Mouse (Mus musculus) megakaryocyte, embryonic 14.5 days (primary cell): ENCODE measurements around the gene Cope. TPM values are rescaled to one million over a fixed set of nuclear protein-coding genes. Genes with fewer than 3 reads are reported as not detected.

Experiments
- H3K27me3 ChIP-seq: replicated peaks from 2 replicates; pipeline ENCODE3; 2012; ENCODE audit warnings: inconsistent platforms
- H3K36me3 ChIP-seq: replicated peaks from 2 replicates; pipeline ENCODE3; 2012; ENCODE audit warnings: low read length, inconsistent platforms, mixed read lengths
- H3K4me1 ChIP-seq: 2 replicates; pipeline ENCODE4 v1.6.1; 2012; ENCODE audit warnings: inconsistent platforms
- H3K4me3 ChIP-seq: replicated peaks from 2 replicates; pipeline ENCODE3; 2012; ENCODE audit warnings: moderate library complexity, mild to moderate bottlenecking, inconsistent platforms
- H3K9me3 ChIP-seq: 2 replicates; pipeline ENCODE4 v1.6.1; 2012; ENCODE audit warnings: inconsistent platforms
- FLI1 ChIP-seq: IDR thresholded peaks from 2 replicates; pipeline ENCODE4 v1.6.1; 2012; ENCODE audit warnings: low read length, inconsistent platforms, mixed read lengths
- GATA1 ChIP-seq: IDR thresholded peaks from 3 replicates; pipeline ENCODE4 v1.6.1; 2012; ENCODE audit warnings: mixed read lengths, low read length, inconsistent platforms, borderline replicate concordance
- polyA plus RNA-seq: library from polyadenylated mRNA; stranded (reverse); fragments of >175 nt; gene quantifications from 2 replicates; pipeline ENCODE4 v1.2.3, GENCODE M21; 2012; ENCODE audit warnings: low replicate concordance; ENCODE audit not compliant: insufficient read depth

Cope gene
- polyA plus RNA-seq, 1 experiment = 566 TPM

DNA sequence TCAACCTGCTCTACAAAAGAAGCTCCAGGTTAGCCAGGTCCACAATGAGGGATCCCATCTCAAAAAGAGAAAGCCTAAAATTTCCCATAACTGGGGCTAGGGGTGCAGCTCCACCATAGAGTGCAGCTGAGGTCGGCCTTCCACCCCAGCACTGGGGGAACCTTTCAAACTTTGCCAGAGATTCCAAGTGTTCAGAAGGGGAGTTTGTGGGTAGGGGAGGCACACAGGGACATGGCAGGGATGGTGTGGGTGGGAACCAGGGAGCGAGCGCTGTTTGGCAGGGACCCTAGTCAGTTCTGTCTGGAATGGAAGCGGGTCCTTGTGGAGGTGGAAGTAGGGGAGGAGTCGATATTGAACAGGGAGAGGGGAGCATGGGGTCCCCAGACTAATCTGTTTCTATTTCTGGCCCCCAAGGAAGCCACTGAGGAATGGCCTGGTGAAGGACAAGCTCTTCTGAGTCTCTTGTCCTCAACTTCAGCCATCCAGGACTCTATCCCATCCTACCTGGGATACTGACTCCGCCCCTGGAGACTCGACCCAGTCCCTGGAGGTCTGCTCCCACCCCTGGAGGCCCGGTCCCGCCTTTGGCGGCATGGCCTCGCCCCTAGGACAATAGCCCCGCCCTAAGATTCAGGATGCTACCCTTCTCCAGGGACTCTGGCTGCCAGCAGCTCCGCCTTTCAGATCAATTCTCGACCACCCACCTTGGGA is 27.0 kb downstream of the Cope start, which contains the start of gene Gdf1:
Gene Gdf1, plus strand, starts transcription at position 694 of the 711 bp plus-strand sequence.
- TF ChIP-seq FLI1 = no peak
- no peak for TF ChIP-seq GATA1
- H3K9me3 ChIP-seq = peaks cover 11% of the 10 kb centered on the region; the same call in 1 of the 2 replicates
- peak within 1 kb of the TSS; percentile 40 for H3K4me3 ChIP-seq
- peaks cover 43% of the 10 kb centered on the region for H3K4me1 ChIP-seq
- no peaks in the 10 kb centered on the region for H3K27me3 ChIP-seq
- peaks cover 49% of the 10 kb centered on the region for H3K36me3 ChIP-seq

DNA sequence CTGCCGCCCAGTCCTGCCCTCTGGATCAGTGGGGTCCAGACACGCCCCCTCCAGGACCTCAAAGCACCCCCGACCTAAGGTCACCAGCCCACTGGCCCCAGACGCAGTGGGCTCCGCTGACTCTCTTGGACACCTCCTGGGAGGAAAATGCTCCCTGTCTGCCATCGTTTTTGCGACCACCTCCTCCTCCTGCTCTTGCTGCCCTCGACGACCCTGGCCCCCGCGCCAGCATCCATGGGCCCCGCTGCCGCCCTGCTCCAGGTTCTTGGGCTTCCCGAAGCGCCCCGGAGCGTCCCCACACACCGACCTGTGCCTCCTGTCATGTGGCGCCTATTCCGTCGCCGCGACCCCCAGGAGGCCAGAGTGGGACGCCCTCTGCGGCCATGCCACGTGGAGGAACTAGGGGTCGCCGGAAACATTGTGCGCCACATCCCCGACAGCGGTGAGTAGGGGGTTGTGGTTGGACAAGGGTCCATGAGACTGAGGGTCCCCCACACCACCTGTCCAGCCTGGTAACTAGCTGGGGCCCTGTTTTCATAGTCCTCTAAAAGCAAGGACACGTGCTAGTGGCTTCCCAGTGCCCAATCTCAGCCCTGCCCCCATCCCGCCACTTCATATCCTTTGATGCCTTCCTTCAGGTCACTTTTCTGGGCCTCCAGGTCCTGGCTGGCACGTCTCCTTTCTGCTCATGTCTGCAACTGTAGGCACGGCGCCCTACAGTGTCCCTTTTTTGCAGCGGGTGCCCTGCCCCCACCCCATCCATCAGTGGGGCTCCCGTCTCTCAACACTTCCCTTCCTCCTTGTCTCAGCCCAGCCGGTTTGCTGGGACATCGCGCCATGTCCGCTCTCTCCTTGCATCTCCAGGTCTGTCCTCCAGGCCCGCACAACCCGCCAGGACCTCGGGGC is 27.8 kb downstream of the Cope start:
- H3K27me3 ChIP-seq = no peaks in the 10 kb centered on the region
- H3K4me1 ChIP-seq = peaks cover 39% of the 10 kb centered on the region
- peaks cover 11% of the 10 kb centered on the region; the same call in 1 of the 2 replicates for H3K9me3 ChIP-seq
- peaks cover 57% of the 10 kb centered on the region for H3K36me3 ChIP-seq
- no peak for TF ChIP-seq FLI1
- TF ChIP-seq GATA1 = no peak
- H3K4me3 ChIP-seq = no peak overlapping the region

DNA sequence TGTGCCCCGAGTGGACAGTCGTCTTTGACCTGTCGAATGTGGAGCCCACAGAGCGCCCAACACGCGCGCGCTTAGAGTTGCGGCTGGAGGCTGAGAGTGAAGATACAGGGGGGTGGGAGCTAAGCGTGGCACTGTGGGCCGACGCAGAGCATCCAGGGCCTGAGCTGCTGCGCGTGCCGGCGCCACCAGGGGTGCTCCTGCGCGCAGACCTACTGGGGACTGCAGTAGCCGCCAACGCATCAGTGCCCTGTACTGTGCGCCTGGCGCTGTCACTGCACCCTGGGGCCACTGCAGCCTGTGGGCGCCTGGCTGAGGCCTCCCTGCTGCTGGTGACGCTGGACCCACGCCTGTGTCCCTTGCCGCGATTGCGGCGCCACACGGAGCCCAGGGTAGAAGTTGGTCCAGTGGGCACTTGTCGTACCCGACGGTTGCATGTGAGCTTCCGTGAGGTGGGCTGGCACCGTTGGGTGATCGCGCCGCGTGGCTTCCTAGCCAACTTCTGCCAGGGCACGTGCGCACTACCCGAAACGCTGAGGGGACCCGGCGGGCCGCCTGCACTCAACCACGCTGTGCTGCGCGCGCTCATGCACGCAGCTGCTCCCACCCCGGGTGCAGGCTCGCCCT is 28.5 kb downstream of the Cope start:
- Histone ChIP-seq H3K4me3 (no peak overlapping the region), H3K36me3 (peaks cover 65% of the 10 kb centered on the region), H3K9me3 (peaks cover 11% of the 10 kb centered on the region; the same call in 1 of the 2 replicates), H3K27me3 (no peaks in the 10 kb centered on the region), H3K4me1 (peaks cover 34% of the 10 kb centered on the region)
- TF ChIP-seq GATA1 = no peak
- TF ChIP-seq FLI1 = no peak

DNA sequence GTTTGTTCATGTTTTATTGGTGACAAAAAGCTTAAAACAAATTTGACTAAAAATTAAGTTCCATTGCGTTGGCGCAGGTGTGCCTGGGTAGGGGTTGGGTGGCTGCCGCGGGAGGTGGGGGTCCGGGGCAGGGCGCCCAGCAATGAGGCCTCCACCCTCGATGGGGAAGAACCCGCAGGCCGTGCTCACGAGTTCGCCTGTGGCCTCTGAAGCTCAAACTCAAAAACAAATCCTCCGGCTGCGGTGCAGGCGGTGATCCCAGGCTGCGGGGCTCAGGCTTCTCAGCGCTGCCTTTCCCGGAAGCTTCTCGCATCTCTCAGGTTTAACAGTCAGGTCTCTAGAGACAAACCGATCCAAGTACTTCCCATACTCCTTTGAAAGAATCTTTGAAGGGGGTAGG is 29.2 kb downstream of the Cope start:
- Histone ChIP-seq H3K9me3 (peaks cover 11% of the 10 kb centered on the region; the same call in 1 of the 2 replicates), H3K4me1 (peaks cover 34% of the 10 kb centered on the region), H3K27me3 (no peaks in the 10 kb centered on the region), H3K4me3 (no peak overlapping the region), H3K36me3 (peaks cover 71% of the 10 kb centered on the region)
- no peak for TF ChIP-seq FLI1
- no peak for TF ChIP-seq GATA1

DNA sequence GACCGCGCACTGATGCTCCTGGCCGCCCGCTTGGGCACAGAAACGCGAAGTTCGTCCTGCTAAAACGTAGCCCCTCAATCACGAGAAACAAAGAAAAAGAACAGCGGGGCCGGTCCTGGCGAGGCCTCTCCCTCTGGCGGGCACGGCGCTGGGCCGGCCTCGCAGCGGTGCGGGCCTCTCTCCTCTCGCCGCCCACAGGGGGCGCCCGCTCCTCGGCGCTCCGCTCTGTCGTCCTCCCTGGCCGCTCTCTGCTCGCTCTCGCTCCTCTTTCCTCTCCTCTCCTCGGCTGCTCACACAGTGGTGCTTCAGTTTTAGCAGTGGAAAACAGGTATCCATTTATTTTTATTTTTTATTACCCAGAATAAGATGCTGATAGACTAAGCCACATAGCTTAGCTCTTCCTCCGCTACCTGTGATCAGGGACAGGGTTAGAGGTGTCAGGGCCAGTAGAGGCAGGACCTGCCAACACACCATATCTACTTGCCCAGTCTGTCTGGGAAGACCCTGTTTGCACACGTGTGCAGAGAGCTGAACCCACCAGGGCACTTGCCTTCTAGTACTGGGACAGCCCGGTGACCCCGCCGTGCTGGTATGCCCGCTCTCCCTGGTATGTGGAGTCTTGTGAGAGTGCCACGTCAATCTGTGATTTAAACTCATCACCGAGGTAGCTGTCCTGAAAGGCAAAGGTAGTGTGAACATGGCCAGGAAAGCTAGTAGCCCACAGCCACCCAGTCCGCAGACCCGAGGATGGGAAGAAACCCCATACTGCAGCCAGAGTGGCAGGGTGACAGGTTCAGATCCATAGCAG is 30.0 kb downstream of the Cope start:
- H3K9me3 ChIP-seq = peaks cover 11% of the 10 kb centered on the region; the same call in 1 of the 2 replicates
- TF ChIP-seq FLI1 (no peak), GATA1 (no peak)
- H3K36me3 ChIP-seq = peaks cover 79% of the 10 kb centered on the region
- H3K27me3 ChIP-seq = no peaks in the 10 kb centered on the region
- H3K4me1 ChIP-seq = peaks cover 39% of the 10 kb centered on the region
- H3K4me3 ChIP-seq = no peak overlapping the region

DNA sequence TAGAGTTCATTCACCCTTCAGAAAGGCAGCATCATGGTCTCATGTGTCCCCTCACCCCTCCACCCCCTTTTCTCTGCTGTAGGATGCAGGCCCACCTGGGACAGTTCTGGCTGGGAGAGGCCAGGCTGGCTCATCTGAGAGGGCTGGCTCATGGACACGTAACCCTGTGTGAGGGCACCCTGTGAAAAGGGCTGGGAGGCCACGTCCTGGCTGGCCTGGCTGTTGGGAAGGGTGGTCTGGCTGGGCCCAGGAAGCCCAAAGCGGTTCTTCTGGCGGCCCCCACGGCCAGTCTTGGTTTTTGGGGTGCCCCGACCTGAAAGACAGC is 30.5 kb downstream of the Cope start:
- peaks cover 36% of the 10 kb centered on the region for H3K4me1 ChIP-seq
- H3K27me3 ChIP-seq = no peaks in the 10 kb centered on the region
- peaks cover 84% of the 10 kb centered on the region for H3K36me3 ChIP-seq
- peaks cover 11% of the 10 kb centered on the region; the same call in 1 of the 2 replicates for H3K9me3 ChIP-seq
- H3K4me3 ChIP-seq = no peak overlapping the region
- TF ChIP-seq FLI1 (no peak), GATA1 (no peak)

DNA sequence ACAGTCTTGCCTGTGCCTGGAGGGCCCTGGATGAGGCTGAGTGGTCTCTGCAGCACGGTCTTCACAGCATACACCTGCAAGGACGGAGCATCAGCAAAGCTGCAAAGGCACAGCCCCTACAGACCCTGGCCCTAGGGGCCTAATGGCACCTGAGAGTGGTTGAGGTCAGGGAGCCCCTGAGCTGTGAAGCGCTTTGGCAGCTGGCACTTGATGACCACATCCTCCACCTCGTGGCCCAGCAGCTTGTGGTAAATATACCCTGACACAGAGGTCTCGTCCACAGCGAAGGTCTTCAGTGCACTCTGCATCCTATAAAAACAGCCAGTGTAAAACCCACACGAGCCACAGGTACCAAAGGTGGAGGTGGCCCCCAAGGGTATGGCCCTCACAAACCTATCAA is 36.6 kb downstream of the Cope start:
- TF ChIP-seq GATA1 (no peak), FLI1 (no peak)
- Histone ChIP-seq H3K36me3 (peaks cover 100% of the 10 kb centered on the region), H3K4me3 (no peak overlapping the region), H3K4me1 (peaks cover 32% of the 10 kb centered on the region), H3K9me3 (no peaks in the 10 kb centered on the region), H3K27me3 (no peaks in the 10 kb centered on the region)

DNA sequence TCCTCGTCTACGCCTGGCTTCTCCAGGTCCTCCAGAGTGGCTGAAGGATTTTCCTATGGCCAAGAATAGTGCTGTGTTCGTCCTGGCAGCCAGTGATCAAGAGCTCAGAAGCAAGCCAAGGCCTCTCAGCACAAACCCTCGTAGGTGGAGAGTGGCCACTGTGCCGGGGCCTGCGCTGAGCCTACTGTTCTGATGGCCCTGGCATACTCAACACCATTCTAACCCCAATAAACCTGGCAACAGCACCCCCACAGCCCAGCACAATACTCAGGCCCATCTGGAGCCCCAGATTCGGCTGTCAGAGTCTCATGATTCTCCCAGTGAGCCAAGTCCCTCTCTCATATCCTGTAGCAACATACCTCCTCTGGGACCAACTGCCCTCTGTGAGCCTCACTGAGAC is 38.3 kb downstream of the Cope start:
- H3K9me3 ChIP-seq = no peaks in the 10 kb centered on the region
- H3K36me3 ChIP-seq = peaks cover 95% of the 10 kb centered on the region
- H3K27me3 ChIP-seq = no peaks in the 10 kb centered on the region
- no peak for TF ChIP-seq FLI1
- TF ChIP-seq GATA1 = no peak
- H3K4me1 ChIP-seq = peaks cover 49% of the 10 kb centered on the region
- H3K4me3 ChIP-seq = no peak overlapping the region

DNA sequence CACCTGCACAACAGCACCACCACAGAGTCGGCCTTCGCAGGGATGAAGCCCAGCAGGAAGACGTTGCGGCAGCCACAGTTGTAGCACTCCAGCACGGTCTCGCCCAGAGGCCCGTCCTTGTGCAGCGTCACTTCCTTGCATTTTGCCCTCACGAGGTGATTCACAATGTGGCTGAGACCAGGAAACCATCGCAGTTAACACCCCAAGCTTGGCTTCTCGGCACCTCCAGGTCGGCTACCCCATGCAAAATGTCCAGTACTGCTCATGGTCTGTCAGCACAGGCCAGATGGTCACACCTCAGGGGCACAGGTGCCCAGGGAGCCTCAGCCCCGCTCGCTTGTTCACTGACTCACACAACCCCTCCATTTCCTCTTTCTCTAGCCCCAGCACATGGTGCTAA is 39.7 kb downstream of the Cope start:
- no peak overlapping the region for H3K4me3 ChIP-seq
- H3K27me3 ChIP-seq = no peaks in the 10 kb centered on the region
- TF ChIP-seq GATA1 (no peak), FLI1 (no peak)
- H3K9me3 ChIP-seq = no peaks in the 10 kb centered on the region
- peaks cover 94% of the 10 kb centered on the region for H3K36me3 ChIP-seq
- H3K4me1 ChIP-seq = peaks cover 55% of the 10 kb centered on the region
